Mouse (Mus musculus): ENCODE data around the gene Htr6. TPM values are rescaled to one million over a fixed set of nuclear protein-coding genes. Genes with fewer than 3 reads are reported as not detected.

Htr6 gene
- polyA plus RNA-seq, 1 experiment from 2014 or later = not detected

Other genes with a start within 250 kb of the Htr6 start
- 0.15 and 0.23 TPM in 2 replicates for gene Pla2g5, start 212.1 kb downstream of the Htr6 start, polyA plus RNA-seq (2015; fragmentation: Nextera tagmentation; extraction: Ambion mirVana)
- gene Gm13030, start 201.6 kb downstream of the Htr6 start, polyA plus RNA-seq (2015; fragmentation: Nextera tagmentation; extraction: Ambion mirVana) = not detected in 2 replicates
- 0.18 TPM in 1 of 2 replicates, not detected in the other for gene Pla2g2e, start 197.6 kb downstream of the Htr6 start, polyA plus RNA-seq (2015; fragmentation: Nextera tagmentation; extraction: Ambion mirVana)
- 4.4 and 4.6 TPM in 2 replicates for gene Otud3, start 161.6 kb downstream of the Htr6 start, polyA plus RNA-seq (2015; fragmentation: Nextera tagmentation; extraction: Ambion mirVana)
- gene Rnf186, start 108.5 kb downstream of the Htr6 start, polyA plus RNA-seq (2015; fragmentation: Nextera tagmentation; extraction: Ambion mirVana) = 106 and 121 TPM in 2 replicates
- gene Tmco4, start 102.7 kb downstream of the Htr6 start, polyA plus RNA-seq (2015; fragmentation: Nextera tagmentation; extraction: Ambion mirVana) = 16.3 and 17.1 TPM in 2 replicates
- 38.9 and 43.3 TPM in 2 replicates for gene Nbl1, start 17.4 kb upstream of the Htr6 start, polyA plus RNA-seq (2015; fragmentation: Nextera tagmentation; extraction: Ambion mirVana)
- gene Minos1, start 55.5 kb upstream of the Htr6 start, polyA plus RNA-seq (2015; fragmentation: Nextera tagmentation; extraction: Ambion mirVana) = 658 and 660 TPM in 2 replicates
- 440 and 454 TPM in 2 replicates for gene Capzb, start 117.3 kb upstream of the Htr6 start, polyA plus RNA-seq (2015; fragmentation: Nextera tagmentation; extraction: Ambion mirVana)
- 32.8 and 37.4 TPM in 2 replicates for gene Pqlc2, start 235.1 kb upstream of the Htr6 start, polyA plus RNA-seq (2015; fragmentation: Nextera tagmentation; extraction: Ambion mirVana)
- gene Akr7a5, start 235.2 kb upstream of the Htr6 start, polyA plus RNA-seq (2015; fragmentation: Nextera tagmentation; extraction: Ambion mirVana) = 243 and 247 TPM in 2 replicates

Data from intestine, embryonic 16.5 days (tissue).